Mouse (Mus musculus) G1E (cell line): ENCODE measurements at regions not wholly inside any gene's neighbourhood (a gene's known extent, or its start where the extent isn't known, plus 50 kb on each side); places are given as distances from the start of the nearest gene placed in this dataset.

Experiments
- ATAC-seq: 2 replicates; pipeline ENCODE4 v1.8.0; 2016; ENCODE audit warnings: mild to moderate bottlenecking; ENCODE audit not compliant: insufficient number of reproducible peaks, poor library complexity, low FRiP score, severe bottlenecking; ENCODE audit errors: extremely low read depth
- DNase-seq: peaks from one replicate; pipeline ENCODE4 v3.0.0; 2012; ENCODE audit warnings: low spot score
- H3K27me3 ChIP-seq: 2 replicates; pipeline ENCODE4 v1.6.1; 2012; ENCODE audit warnings: mild to moderate bottlenecking, low read length, inconsistent platforms; ENCODE audit not compliant: insufficient read depth
- H3K36me3 ChIP-seq: replicated peaks from 2 replicates; pipeline ENCODE3; 2012; ENCODE audit warnings: mild to moderate bottlenecking, inconsistent platforms
- H3K4me1 ChIP-seq: 2 replicates; pipeline ENCODE4 v1.6.1; 2012; ENCODE audit warnings: low read depth, low read length, inconsistent platforms, mixed read lengths; ENCODE audit not compliant: insufficient read depth
- H3K4me3 ChIP-seq: 2 replicates; pipeline ENCODE4 v1.5.1; 2012; ENCODE audit warnings: low read depth, mild to moderate bottlenecking, inconsistent platforms, low read length, moderate library complexity, mixed read lengths
- H3K9me3 ChIP-seq: replicated peaks from 2 replicates; pipeline ENCODE4 v1.6.1; 2012; ENCODE audit warnings: inconsistent platforms
- CTCF ChIP-seq: IDR thresholded peaks from 2 replicates; pipeline ENCODE4 v1.5.1; 2012; ENCODE audit warnings: low read depth, low read length, inconsistent platforms, mixed read lengths
- GATA1 ChIP-seq: IDR thresholded peaks from 2 replicates; pipeline ENCODE4 v1.6.1; 2012; ENCODE audit warnings: borderline replicate concordance, low read length, inconsistent platforms, mixed read lengths
- GATA2 ChIP-seq: IDR thresholded peaks from 2 replicates; pipeline ENCODE4 v1.6.1; 2012; ENCODE audit warnings: low read depth, low read length, inconsistent platforms, borderline replicate concordance
- POLR2AphosphoS5 ChIP-seq: IDR thresholded peaks from 2 replicates; pipeline ENCODE4 v1.6.1; 2012; ENCODE audit warnings: low read depth, low read length, inconsistent platforms; ENCODE audit not compliant: insufficient replicate concordance
- TAL1 ChIP-seq: conservative IDR thresholded peaks from 2 replicates; pipeline ENCODE4 v1.6.1; 2012; ENCODE audit warnings: low read depth, low read length, inconsistent platforms, mixed read lengths

DNA sequence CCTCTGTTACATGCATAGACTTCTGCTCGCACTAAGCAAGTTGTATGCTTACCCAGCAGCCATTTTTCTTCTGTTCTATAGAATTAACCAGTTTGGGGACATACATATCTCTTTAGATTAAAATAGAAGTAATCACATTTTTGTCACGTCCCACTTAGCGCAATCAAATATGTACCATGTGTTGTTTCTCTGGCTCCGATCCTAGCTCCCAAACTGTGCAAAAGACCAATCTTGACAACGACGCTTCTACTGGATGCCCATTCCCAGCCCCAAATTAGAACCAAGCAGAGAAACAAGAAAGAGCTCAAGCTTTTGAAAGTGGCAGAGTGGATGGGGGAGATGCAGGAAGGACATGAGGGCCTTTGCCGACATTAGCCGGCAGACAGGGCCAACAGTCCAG lies 63.5 kb upstream of the Ift57 start:
- ATAC-seq (no peak), DNase-seq (no peak)
- no peak for TF ChIP-seq CTCF
- no peak for TF ChIP-seq TAL1
- TF ChIP-seq POLR2AphosphoS5: no peak
- no peak for TF ChIP-seq GATA2
- TF ChIP-seq GATA1: no peak
- no peak overlapping the region for H3K4me3 ChIP-seq
- H3K36me3 ChIP-seq: no peaks in the 10 kb centered on the region
- H3K27me3 ChIP-seq: peaks cover 18% of the 10 kb centered on the region
- peaks cover 5% of the 10 kb centered on the region; the same call in 1 of the 2 replicates for H3K4me1 ChIP-seq
- no peaks in the 10 kb centered on the region for H3K9me3 ChIP-seq

DNA sequence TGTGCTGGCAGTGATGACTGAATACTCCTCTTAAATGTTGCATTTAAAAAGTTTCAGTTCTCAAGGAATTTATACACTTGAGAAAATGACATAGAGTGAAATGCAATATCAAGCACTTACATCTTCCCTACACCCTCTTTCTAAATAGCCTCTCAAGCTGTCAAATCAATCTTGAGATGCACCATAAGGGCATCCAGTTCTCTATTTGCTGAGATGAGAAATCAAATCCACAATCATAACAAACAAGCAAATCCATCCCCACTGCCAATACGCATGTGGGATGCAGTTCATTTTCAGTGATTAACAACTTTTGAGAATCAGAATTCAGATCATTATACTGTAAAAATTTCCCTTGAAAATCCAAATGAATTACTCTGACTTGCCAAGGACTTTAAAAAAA lies 62.6 kb upstream of the Ift57 start:
- TF ChIP-seq POLR2AphosphoS5 (no peak), GATA1 (no peak), GATA2 (no peak), CTCF (no peak), TAL1 (no peak)
- H3K9me3 ChIP-seq: no peaks in the 10 kb centered on the region
- no peaks in the 10 kb centered on the region for H3K36me3 ChIP-seq
- peaks cover 5% of the 10 kb centered on the region; the same call in 1 of the 2 replicates for H3K4me1 ChIP-seq
- DNase-seq: no peak
- no peak for ATAC-seq
- no peak overlapping the region for H3K4me3 ChIP-seq
- peaks cover 11% of the 10 kb centered on the region for H3K27me3 ChIP-seq

DNA sequence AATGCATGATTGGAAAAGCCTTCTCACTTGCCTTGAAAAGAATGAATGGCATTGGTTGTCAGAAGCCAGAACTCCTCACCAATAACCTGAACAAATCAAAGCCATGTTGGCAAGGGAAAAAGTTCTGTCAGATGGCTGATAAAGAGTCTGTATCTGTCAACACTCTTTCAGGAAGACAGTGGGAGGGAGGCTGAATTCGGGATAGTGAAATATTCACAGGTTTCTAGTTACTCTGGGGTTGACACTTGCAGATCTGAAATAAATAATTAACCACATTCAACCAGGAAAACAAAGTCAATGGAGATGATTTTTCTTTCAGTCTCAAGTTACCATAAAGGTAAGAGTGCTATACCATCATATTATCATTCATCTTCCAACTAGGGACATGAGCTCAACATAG lies 56.3 kb upstream of the Ift57 start:
- TF ChIP-seq GATA2 (no peak), TAL1 (no peak), POLR2AphosphoS5 (no peak), GATA1 (no peak), CTCF (no peak)
- Histone ChIP-seq H3K36me3 (no peaks in the 10 kb centered on the region), H3K4me1 (no peaks in the 10 kb centered on the region), H3K27me3 (peaks cover 3% of the 10 kb centered on the region; the same call in 1 of the 2 replicates), H3K9me3 (no peaks in the 10 kb centered on the region), H3K4me3 (no peak overlapping the region)
- DNase-seq (no peak), ATAC-seq (no peak)

DNA sequence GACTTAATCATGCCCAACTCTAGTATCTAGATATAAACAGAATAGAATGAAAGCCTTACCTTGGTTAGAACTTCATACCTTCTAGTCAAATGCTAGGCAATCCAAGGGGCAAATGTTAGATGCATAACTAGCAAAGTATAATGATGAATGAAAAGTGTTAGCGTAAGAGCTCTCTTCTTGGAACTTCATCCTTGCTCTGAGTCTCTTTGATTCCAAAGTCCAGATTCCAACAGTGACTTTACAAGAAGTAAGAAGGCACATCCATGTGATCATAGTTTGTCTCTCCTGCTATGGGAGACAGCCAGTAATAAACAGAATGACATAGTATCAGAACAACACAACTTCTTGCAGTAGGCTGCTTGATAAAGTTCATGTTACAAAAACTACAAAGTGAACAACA lies 54.6 kb upstream of the Ift57 start:
- TF ChIP-seq CTCF: no peak
- no peak for TF ChIP-seq GATA1
- no peak for TF ChIP-seq GATA2
- no peak for TF ChIP-seq TAL1
- no peak for TF ChIP-seq POLR2AphosphoS5
- H3K9me3 ChIP-seq: no peaks in the 10 kb centered on the region
- H3K27me3 ChIP-seq: no peaks in the 10 kb centered on the region; the same call in 1 of the 2 replicates
- no peaks in the 10 kb centered on the region for H3K36me3 ChIP-seq
- no peak for DNase-seq
- ATAC-seq: no peak
- H3K4me1 ChIP-seq: no peaks in the 10 kb centered on the region
- H3K4me3 ChIP-seq: no peak overlapping the region

DNA sequence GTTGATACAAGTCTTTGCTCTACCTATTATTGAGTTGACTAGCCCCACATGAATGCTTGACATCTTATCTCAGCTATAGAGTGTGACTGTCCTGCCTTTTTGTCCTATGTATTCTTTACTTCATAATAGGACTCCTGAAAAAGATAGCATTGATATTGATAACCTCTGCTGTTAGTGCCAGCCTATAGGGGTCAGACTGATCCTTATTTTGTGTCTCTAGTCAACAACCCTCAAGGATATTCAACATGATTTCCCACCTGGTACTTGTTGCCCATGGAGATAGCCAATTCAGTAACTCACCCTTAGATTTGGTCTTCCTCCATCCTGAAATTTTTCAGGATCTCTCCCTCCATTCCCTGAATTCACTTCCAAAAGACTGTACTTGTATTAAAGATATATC lies 52.6 kb upstream of the Ift57 start:
- no peak overlapping the region for H3K4me3 ChIP-seq
- no peaks in the 10 kb centered on the region for H3K4me1 ChIP-seq
- no peaks in the 10 kb centered on the region for H3K9me3 ChIP-seq
- no peaks in the 10 kb centered on the region; the same call in 1 of the 2 replicates for H3K27me3 ChIP-seq
- H3K36me3 ChIP-seq: no peaks in the 10 kb centered on the region
- no peak for DNase-seq
- ATAC-seq: no peak
- TF ChIP-seq GATA2: no peak
